Mouse (Mus musculus): Measurements from ENCODE around the gene Ror2.

GRCm38 (mm10) chr13:53293065-53293464 is 7.1 kb upstream of the Ror2 start:
- TF ChIP-seq CTCF (IDR thresholded peaks at IDR 0.05; ENCODE audit: extremely low read depth, insufficient read depth, low read length) (no peak), POLR2A (IDR thresholded peaks at IDR 0.05; ENCODE audit: extremely low read depth, insufficient read depth, low read length) (no peak)

Measured in cortical plate, adult 2 months (tissue).